Mouse (Mus musculus) urinary bladder, postnatal 4 days (tissue): ENCODE results near the gene Lrfn4.

Experiments
- DNase-seq, 2 experiments: peaks; one replicate each; pipeline ENCODE4 v3.0.0; 2021 to 2022; ENCODE audit warnings: low spot score in 2 of 2

The Lrfn4 gene

DNA sequence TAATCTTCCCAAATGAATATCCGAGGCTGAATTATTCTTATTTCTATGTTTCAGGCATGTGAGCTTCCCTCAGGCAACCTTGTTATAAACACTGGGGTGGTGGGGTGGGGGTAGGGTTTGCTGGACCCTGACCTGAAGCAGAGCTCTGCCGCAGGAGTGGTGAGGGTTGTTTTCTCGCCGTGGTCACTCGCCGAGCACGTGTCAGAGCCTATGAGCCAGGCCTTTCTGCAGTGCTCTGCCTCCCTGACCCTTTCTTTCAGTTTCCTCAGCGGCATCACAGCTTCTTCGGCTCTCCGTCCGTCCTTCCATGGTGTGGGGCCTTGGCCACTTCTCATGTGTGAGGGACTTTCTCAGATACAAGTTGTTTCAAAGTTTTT, 45.2 kb downstream of the Lrfn4 start:
- DNase-seq = no peak

DNA sequence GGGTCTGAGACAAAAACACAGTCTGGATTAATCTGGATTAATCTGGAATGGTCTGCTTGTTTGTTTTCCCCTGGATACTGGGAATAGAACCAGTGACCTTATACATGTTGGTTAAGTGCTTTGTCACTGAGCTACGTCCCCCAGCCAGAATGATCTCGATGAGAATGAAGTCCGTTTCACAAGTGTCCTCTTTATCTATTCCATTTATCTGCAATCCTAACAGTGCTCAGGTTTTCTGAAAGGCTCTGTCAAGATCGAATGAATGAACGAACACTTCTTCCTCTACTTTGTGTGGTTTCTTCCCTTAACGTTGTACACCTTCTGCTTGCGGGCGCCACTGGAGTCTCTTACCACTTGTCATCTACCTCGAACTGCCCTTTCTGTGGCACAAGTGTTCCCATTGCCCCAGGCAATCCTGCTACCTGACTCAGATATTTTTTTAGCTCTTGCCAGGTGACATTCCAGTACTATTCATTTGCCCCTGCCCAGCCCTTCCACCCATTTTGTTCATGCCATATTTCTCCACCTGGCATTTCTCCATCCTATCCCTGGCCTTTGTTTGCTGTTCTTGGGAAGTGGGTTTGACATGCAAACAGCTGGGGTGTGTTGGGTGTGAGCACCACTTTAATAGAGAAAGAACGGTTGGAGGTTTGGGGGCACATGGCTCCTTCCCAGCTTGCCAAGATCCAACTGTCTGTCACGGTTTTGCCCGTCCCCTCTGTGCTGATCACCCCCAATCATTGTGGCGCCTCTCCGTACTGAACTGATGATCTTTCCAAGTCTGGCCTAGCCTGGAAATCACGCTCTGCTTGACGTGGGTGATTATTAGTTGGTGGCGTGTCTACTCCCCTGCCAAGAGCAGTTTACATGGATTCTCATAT, 45.9 kb downstream of the Lrfn4 start:
- no peak for DNase-seq

DNA sequence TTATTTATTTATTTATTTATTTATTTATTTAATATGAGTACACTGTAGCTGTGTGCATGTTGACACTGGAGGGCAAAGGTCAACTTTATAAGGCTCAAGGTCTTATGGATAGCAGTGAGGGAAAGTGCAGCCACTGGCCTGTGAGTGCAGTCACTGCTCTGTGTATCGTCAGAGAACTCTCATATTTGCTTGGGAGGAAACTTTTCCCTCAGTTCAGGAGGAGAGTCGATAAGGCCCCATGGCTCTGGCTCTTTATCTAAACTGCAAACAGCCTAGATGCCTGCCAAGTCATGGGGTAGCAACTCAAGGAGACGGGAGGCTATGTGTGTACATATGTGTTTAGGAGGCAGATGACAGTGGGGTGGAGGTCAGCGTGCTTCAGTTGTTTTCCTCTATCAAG, 46.6 kb downstream of the Lrfn4 start:
- no peak for DNase-seq

DNA sequence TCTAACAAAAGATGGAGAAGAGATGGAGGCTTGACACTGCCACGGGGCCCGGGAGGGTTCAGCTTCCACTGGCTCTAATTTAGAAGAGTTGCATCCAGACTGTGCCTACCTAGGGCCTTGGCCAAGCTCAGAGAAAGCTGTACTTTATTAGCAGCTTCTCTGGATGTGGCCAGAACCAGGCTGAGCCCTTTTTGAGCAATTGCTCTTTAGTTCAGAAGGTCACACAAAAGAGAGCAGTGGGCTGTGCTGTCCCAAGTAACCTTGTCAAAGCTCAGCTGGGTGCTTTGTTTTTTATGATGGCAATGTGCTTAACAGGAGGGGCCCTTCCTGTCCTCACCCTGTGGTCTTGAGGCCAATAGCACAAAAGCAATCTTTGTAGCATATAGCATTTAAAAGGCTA, 47.8 kb downstream of the Lrfn4 start:
- no peak for DNase-seq

DNA sequence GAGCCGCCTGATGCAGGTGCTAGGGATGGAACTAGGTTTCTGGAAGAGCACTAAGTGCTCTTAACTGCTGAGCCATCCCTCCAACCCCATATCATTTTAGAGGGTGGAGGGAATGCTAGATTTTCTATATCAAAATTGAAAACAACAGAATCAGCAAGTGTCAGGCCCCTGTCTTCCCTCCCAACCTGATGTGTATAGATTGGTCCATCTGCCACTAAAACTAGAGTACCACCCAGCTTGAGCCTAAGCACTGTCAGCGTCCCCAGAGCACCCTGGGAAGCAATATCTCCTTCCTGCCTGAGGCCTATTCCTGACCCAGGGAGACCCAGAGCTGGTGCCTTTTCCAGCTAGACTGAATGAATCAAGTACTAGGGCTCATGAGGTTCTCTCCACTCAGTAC, 48.6 kb downstream of the Lrfn4 start:
- DNase-seq = no peak

DNA sequence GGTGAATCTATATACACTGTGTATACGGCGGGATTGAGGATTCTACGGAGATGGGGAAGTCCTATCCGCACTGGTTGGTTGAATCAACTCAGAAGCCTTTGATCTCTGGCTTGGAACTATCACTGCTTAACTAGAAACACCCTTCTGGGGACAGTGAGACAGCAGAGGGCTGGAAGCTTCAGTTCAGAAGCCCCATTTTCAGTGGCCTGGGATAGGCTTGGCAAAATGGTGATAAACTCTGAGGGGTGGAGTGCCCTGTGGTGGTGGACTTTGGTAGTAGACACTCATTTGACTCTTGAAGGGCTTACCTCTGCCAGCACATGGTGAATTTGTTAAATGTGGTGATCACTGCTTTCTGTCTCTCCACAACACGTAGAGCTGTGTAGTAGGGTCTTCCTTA, 49.8 kb downstream of the Lrfn4 start:
- DNase-seq = no peak
